Mouse (Mus musculus): ENCODE measurements at regions not wholly inside any gene's neighbourhood (a gene's known extent, or its start where the extent isn't known, plus 50 kb on each side); places are given as distances from the start of the nearest gene placed in this dataset.
"Not testable (repeated sequence)": the region's sequence is repeated elsewhere in the genome, so short reads cannot be mapped to it uniquely, and the experiment has no call there.

DNA sequence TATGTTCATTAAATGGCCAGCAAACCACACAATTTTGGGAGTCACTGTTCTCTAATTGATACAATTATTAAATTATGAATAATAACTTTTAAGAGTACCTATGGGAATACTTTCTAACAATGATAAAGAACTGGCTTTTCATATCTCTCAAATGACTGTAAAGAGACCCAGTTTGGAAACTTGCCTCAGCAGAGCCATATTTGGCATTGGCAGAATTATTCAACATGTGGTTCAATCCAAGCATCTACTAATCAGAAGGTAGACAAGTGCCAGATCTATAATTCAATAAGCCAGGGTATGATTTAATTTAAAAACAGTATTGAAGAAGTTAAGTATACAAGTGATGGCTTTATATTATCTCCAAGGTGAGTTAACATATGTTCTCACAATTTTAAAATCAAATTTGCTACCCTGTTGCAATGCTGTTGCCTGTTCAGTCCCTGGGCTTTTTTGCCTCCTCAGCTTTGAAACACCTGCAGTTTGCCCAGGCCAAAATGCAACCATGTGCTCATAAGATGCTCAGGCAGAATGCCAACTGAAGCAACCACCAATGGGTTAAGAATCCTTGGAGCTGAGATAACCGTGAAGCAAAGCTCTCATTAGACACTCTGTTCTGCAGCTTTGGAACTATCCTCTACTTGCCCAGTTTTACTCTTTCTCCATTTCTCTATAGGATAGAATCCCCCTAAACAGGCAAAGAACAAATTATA lies 897.2 kb downstream of the Ets1 start:
- DNase-seq, result no peak

DNA sequence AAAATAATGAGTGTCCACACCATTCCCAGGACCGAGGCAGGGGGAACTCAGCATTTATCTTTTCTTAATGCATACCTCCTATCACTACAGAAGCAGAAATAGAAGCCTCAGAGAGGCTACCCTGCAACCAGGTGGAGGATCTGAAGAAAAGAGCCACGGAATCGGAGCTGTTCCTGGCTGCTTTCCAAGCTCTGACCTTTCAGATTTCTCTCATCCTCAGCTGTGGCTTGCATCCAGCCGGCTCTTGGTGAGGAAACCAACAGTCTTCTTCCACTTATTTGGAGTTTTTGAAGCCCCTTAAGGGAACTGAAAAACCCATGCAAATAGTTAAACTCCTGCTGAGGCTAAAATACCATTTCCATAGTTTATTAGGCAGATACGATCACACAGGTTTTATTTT lies 907.3 kb downstream of the Ets1 start:
- no peak for DNase-seq

DNA sequence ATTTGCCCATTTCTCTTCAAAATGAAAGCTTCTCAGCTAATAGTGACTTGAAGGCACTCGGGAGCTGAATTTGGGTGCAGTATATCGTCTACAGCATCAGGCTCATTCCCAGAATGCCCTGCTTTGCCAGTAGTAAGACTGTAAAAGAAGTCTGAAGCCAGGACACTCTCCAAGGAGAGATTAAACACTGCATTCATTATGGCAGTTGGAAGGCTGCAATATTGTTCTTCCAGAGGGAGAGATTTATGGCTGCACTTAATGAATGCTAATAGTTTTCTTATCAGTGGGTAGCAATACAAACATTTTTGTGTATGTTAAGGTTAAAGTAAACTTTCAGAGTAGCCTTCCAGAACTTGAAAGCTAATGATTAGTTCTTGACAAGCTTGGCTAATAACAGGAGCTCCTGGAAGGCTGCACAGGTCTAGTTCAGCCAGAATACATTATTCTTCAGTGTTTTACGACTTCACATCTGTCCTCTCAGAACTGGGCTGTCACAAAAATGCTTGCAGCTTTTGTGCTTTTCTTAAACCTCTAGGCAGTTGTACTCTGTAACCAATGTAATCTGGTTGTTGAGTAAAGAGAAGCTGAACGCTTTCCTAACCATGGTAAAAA lies 910.2 kb downstream of the Ets1 start:
- no peak for DNase-seq

DNA sequence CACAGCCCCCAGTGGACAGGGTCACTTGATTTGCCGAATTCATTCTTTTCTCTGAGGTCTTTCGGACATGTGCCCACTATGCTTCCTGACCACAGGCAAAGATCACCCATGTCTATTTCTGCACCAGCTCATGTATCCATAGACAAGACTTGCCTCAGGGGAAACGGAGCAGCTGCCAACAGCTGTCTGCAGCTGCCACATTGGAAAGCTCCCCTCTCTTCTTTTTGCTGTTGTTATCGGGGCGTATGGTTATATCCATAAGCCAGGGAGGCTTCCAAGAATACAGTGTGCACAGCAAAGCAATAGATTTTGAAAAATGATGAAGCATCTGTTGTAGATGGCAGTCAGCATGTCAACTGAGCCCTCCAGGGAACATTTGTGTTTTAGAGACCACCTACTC lies 913.4 kb downstream of the Ets1 start:
- no peak for DNase-seq

DNA sequence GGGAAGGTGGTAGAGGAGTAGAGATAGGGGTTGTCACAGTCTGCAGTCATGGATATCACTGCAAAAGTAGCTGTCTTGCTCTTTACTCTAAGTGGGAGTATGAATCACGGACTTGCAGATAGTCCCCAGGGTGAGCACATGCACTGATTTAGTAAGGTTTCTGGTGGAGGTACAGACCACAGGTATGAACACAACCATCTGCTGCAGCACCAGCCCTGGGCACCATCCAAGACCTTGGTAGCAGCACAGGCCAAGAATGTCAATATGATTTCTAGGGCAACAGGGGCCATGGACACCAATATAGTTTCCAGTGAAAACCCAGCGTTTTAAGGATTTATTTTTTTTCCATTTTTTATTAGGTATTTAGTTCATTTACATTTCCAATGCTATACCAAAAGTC lies 913.7 kb upstream of the Kirrel3 start:
- no peak for DNase-seq

DNA sequence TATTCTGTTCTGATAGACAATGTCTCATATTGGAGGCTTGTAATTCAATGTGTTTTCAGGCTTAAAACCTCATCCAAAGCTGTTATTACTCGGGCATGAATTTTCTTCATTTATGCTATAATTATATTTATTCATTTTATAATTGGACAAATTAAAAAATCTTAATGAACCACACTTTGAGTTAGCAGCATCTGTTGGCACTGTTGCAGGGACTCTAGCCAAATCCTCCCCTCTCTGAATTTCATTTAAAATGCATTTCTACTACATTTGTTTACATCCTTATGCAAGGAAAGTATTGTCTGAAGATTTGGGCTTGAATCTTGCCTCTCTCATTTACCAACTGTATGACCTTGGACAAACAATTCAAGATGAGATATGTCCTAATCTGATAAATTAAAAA lies 874.2 kb upstream of the Kirrel3 start:
- DNase-seq, result no peak

DNA sequence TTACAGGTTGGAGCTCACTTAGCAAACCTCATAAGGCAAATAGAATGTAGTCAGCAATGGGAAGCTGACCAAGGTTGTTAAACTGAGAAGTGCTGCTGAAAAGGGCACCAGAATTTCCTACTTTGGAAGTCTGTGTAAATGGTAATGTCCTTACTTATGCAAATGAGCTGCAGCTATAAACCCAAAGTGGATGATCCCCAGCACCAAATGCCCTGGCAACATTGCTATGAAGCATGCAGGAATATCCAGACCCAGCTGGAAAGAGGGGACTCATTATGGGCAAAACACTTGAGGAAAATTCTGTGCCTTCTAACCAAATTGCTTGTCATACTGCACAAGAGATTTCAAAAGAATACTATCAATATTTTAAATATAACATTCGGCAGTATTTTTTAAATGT lies 861.3 kb upstream of the Kirrel3 start:
- DNase-seq, result no peak

DNA sequence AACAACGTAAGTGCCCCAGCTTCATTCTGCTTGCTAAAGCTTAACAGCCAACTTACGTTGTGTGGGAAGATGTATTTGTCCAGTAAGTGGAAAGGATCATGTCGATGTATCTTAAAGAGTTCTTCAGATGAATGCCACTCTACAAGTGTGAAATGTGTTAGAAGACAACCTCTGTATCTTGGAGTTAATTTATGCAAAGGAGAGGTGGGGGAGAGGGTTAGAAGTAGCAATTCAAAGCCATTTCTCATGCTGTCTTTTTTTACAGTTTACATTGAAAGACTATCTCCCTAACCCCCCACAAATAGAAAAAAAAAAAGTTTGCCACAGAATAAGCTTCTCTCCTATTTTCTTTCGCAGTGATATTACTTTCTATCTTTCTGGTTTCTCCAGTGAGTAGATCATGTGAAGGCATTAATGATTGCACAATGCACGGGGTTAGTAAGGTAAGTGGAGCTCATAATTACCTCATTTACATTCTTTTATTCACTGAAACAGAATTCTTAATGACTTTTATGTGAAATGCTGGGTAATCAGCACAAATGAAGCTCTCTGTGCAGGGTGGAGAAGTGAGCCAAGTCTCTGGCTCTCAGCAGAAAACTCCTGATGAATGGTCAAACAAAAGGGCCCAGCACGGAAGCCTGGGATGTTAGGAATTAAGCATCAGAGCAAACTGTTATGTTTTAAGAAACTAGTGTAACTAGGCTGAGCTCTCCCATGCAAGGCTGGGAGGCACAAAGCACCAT lies 855.8 kb upstream of the Kirrel3 start:
- no peak for DNase-seq

DNA sequence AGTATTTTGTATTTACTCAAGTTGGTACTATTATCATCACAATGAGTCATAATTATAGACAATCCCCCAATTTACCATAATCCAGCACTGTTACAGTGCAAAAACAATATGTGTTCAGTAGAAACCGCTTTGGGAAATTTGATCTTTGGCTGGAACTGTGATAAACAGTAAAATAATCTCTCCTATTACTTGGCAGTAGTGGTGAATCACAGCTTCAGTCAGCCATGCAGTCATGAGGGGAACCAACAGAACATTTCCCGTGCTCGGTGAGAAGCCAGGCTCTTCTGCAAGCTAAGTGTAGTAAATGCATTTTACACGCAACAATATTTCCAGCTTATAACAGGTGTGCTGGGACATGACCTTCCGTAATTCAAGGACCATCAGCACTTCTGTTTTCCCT lies 822.7 kb upstream of the Kirrel3 start:
- no peak for DNase-seq

DNA sequence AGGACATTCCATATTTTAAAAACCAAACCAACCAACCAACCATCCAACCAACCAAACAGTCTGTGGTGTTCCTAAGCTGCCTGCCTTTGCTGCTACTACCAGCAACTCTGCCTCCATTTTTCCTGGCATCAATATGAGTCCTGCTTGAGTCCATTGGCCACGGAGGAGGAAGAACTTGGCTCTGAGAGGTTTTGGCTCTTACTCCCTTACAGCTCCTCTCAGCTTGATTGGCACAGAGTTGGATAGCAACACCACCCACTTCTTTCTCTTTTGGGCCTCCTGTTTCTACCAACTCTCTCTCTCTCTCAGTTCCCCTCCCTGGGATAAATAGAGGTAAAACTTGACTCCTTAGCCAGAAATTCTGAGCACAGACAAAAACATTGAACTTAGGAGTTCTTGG lies 804.6 kb upstream of the Kirrel3 start:
- DNase-seq, result no peak

DNA sequence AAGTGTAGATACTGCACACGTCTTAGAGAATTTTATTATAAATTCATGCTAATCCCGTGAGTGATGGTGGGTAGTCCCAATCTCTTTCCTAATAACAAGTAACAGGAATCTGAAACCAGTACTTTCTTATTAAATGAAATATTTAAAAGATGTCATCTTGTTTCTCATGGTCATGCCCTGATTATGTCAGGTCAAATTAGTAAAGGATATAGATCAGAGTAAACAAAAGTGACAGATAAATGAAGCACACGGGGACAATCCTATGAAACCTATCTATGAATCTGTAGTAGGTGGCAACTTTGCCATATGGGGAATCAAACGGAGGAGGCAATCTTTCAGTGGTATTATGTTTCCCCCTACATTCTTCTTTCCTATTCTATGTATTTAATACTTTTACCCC lies 794.0 kb upstream of the Kirrel3 start:
- DNase-seq, result no peak

DNA sequence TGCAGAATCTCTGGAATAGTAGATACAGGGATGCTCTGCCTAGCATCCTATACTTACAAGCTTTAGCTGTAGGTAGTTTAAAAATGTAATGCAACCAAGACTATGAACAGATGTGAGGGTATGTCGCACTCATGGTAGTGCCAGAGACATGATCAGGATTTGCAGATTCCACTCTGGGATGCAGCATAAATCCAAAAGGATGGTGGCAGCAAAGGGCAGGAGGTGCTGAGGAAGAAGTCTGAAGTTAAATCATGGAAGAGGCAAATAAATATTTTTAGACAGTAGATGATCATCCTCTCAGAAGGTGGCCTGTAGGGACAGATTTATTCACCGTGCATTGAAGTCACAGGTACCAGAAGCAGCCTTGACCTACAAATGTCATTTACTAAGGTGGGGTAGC lies 768.1 kb upstream of the Kirrel3 start:
- no peak for DNase-seq

DNA sequence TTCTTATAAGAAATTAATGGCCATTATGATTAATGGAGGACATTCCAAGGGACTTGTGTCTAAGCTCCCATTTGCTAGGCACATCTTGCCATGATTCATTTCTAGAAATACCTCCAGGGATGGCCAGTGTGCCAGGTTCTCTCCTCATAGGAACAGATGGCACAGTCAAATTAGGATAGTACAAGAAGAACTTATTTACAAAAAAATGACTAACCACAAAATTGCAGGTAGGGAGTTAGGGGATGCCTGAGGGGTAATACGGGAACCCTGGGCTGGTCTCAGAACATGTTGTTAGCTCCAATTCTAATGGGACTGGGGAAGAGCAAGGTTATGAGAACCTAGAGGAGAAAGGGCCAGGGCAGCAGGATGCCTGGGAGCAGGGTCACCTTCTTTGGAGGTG lies 760.9 kb upstream of the Kirrel3 start:
- DNase-seq, result no peak

DNA sequence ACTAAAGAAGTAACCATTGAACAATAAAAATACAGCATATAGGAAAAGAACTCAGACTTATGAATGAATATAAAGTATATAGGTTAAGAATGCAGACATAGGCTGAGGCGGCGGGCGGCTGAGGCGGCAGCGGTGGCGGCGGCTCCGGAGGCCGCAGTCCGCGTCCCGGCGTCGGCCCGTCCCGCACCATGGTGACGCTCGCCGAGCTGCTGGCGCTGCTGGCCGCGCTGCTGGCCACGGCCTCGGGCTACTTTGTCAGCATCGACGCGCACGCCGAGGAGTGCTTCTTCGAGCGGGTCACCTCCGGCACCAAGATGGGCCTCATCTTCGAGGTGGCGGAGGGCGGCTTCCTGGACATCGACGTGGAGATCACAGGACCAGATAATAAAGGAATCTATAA lies 757.6 kb upstream of the Kirrel3 start:
- DNase-seq, result not testable (repeated sequence)

DNA sequence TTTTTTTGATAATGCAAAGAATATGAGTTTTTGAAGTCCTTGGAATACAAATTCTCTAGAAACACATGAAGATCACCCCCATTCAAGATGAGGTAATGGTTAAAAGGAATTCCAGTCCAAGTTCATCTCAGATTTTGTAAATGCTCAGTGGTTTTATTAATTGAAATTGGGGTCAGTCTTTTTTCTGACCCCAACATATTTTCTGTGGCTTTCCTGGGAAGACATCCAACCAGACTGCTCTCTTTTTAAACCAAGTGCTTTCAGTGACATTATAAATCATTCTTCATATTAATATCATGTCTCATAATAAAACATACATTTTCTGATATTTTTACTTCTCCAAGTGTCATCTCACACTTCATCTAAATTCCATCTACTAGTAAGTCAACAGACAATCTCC lies 725.0 kb upstream of the Kirrel3 start:
- no peak for DNase-seq

DNA sequence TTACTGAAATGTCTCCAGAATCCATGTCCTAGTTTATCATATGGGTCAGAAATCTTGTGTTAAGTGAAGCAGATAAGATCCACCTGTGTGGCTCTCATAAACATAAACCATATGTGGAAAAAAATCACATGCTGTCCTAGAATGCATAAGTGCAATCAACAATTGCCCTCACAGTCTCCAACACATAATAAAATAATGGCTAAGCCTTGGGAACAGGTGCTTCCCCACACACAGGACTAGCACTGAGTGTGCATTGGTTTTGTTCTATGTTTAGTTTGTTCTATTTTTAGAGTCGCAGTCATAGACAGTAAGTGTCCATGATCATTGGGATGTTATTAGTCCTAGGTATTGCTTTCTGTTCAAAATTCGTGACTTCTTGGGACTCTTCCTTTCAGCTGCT lies 719.5 kb upstream of the Kirrel3 start:
- DNase-seq, result no peak

DNA sequence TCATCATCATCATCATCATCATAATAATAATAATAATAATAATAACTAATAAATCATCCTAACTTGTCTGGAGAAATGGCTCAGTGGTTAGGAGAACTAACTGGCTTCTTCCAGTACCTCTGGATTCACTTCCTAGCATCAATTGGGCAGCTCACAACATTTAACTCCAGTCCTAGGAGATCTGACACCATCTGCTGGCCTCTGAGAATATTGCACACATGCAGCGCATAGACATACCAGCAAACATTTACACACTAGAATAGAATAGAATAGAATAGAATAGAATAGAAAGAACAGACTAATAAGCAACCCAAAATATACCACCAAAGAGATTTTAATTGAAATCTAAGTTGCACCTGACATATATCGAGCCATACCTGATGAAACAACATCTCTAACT lies 715.9 kb upstream of the Kirrel3 start:
- no peak for DNase-seq

DNA sequence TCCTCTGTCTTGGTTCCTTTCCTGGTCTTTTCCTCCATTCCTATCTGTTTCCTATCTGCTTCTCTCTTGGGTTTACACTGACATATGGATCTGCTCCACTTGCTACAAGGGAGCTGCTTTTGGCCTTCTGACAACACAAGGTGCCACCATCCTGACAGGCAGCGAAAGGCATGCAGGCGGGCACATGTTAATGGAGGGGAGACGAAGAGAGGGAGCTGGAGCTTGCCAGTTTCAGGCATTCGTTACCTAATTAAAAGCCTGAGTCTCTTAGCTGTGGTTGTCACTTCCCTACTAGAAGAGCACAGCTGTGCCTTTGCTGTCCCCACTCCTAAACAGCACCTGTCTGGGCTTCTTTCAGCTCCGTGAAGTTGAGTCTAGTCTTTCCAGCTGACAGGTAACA lies 711.5 kb upstream of the Kirrel3 start:
- DNase-seq, result no peak

DNA sequence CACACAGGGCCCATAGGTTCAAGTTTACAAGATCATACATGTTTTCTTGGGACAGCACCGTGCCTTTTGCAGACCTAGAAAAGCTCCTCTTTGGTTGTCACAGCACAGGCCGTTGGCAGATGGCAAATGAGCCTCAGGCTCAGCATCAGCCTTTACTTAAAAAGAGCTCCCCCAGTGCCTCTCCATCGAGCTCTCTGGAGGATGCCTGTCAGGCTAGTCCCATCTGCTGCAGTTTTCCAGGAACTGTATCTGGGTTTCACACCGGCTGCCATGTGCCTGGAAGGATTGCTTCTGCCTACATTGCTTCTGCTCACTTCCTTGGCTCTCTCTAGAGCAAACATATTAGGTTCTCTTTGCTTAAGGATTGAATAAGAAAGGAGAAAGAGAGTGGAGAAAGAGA lies 695.1 kb upstream of the Kirrel3 start:
- DNase-seq, result no peak

DNA sequence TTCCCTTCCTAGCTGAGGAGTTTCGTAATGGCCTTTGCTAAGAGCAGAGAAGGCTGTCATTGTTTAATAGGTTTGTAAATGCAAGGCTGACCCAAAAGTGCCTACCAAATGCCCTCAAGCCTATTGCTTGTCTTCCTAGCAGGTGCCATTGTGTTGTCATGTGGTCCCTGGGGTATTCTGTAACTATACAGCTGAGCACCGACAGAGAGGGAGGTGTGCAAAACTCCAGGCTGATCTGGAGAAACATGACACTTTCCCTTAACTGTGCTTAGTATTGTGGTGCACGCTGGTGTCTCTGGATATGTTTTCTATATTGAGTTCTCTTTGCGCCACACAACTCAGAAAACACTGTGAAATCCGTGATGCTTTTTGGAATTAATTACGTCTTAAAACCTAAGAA lies 685.4 kb upstream of the Kirrel3 start:
- no peak for DNase-seq

DNA sequence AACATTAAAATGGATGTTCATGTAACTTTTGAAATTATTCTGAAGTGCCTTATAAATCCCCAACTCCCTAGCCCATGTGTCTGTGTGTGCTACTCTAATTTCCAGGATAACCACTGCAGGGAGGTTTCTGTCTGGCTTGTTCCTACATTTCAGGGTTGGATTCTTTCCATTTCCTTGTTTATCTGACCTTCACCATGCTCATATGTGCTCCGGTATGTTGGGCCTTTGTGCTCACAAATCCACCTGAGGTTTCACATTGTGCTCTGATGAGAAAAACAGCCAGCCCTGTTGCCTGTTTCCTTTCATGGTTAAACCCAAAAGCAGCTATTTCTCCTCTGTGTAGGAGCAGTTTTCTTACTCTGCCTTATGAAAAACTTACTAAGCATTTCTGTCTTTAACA lies 684.9 kb upstream of the Kirrel3 start:
- no peak for DNase-seq

DNA sequence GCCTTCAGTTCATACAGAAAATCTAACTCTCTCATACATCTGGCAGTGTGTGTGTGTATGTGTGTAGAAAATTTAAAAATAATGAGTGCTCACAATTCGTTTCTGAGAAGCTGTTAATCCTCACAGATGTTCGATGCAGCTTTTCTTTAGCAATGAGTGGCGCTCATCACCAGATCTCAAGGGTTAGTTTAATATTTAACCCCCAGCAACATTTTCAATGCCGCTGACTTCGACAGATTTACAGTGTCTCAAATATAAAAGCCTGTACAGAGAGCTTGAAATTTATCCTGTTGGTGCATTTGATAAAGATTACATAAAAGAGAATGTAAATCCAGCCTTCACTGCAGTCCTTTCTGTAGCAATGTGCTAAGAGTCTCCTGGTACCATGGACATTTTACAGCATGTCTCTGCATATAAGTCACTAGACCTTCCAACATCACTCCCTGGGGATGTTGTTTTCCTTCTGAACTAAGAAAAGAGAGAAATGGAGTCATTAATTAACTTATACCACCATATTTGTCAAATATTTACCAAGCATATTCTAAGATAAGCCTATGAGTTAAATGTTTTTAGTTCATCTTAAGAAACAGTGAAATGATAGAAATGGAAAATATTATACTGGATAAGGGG lies 670.8 kb upstream of the Kirrel3 start:
- DNase-seq, result no peak

DNA sequence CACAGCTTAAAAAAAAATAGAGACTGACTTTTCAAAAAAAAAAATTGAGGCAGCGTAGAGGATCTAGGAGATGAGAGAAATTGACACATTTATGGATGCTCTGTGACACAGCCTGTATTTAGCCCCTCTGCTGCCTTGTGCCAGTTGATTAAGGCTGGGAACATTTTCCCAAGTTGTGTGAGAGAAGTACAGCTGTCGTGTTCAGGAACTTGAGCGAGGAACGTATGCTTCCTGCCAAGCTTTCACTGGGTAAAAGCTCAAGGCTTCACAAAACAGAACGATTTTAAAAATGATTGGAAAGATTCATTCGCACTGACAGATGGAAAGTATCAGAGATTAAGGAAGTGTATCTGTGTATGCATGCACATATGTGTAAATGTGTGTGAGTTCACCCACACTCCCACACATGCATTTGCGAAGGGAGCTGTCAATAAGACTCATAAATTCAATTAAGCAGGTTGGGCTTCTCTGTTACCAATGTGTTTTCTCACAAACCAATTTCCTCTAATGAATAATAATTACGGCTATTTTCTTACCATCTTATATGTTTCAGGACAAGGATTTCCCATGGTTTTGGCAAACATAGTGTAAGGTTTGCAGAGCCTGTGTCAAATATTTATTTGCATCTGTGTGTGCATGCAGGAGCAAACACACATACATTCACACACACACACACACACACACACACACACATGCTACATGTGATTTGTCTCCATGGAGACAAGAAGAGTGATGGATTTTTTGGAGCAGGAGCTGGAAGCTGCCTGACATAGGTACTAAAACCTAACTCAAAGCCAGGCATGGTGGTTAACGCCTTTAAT lies 662.9 kb upstream of the Kirrel3 start:
- DNase-seq, result no peak

Data from kidney, adult 11 months (tissue).